ENCODE assay signal across 18 mouse cellular contexts in the genomic region with DNA sequence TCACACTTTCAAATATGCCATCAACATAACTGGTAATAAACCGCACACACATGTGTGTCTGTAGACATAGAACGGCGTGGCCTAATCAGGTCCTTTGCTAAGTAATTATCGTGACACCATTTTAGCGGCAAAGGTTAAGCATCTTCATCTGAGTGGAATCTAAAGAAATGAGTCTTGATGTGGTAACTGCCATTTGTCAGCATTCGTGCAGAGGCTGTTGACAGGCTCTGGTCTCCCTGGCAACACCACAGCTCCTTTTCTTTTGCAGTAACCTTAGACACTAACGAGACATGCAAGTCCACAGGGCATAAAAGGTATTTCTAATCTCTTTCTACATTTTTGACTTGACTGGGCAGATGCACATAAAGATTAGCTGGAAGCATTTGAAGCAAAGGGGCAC.
A peak's percentile ranks its signal among the peaks of the same experiment; 100 is the strongest.
DNase-seq lines count a peak whose midpoint lies in the region; ATAC-seq lines count a peak whose summit lies in the region.
"Had no signal": no experiment of that assay in that cellular context is flagged by ENCODE, and none has a peak within 500 bp of the region (broad histone marks: within the 10 kb centered on the region; RNA-seq: fewer than 3 reads in every experiment).

No protein-coding gene starts in this region.

- no peak overlapping the region for H3K9ac ChIP-seq in forebrain, embryonic 11.5 days (ENCODE audit: low read length)
- no peak overlapping the region for H3K9ac ChIP-seq in hindbrain, embryonic 13.5 days
- H3K9ac ChIP-seq in midbrain, embryonic 14.5 days (replicated peaks; ENCODE audit: low read length): no peak overlapping the region
- H3K9ac ChIP-seq: embryonic facial prominence, embryonic 15.5 days; liver, postnatal 0 days; stomach, embryonic 15.5 days had no signal

- no peaks in the 10 kb centered on the region for H3K36me3 ChIP-seq in forebrain, embryonic 11.5 days (ENCODE audit: control insufficient read depth, insufficient read depth, low read length)
- no peaks in the 10 kb centered on the region for H3K36me3 ChIP-seq in hindbrain, embryonic 13.5 days
- no peaks in the 10 kb centered on the region for H3K36me3 ChIP-seq in midbrain, embryonic 14.5 days (ENCODE audit: control insufficient read depth, insufficient read depth, low read length)
- H3K36me3 ChIP-seq: embryonic facial prominence, embryonic 15.5 days; stomach, embryonic 15.5 days had no signal

- H3K4me3 ChIP-seq in forebrain, embryonic 11.5 days (ENCODE audit: low read depth, low read length): no peak overlapping the region
- H3K4me3 ChIP-seq in hindbrain, embryonic 13.5 days: no peak overlapping the region
- H3K4me3 ChIP-seq in midbrain, embryonic 14.5 days (replicated peaks; ENCODE audit: low read depth, low read length): no peak overlapping the region
- H3K4me3 ChIP-seq: embryonic facial prominence, embryonic 15.5 days; heart, adult 2 months; stomach, embryonic 15.5 days had no signal

- H3K27ac ChIP-seq in forebrain, embryonic 11.5 days (ENCODE audit: low read depth, low read length): no peak overlapping the region
- peak overlapping the region; percentile 40 for H3K27ac ChIP-seq in hindbrain, embryonic 13.5 days
- peak overlapping the region; percentile 65 for H3K27ac ChIP-seq in midbrain, embryonic 14.5 days (replicated peaks; ENCODE audit: low read depth, low read length)
- H3K27ac ChIP-seq: embryonic facial prominence, embryonic 15.5 days; heart, adult 2 months; macrophage; stomach, embryonic 15.5 days had no signal

- H3K9me3 ChIP-seq in forebrain, embryonic 11.5 days (ENCODE audit: control insufficient read depth, low read length): no peaks in the 10 kb centered on the region
- no peaks in the 10 kb centered on the region for H3K9me3 ChIP-seq in hindbrain, embryonic 13.5 days
- no peaks in the 10 kb centered on the region for H3K9me3 ChIP-seq in midbrain, embryonic 14.5 days (ENCODE audit: control insufficient read depth, low read length)
- H3K9me3 ChIP-seq: embryonic facial prominence, embryonic 15.5 days; stomach, embryonic 15.5 days had no signal

- H3K4me1 ChIP-seq in forebrain, embryonic 11.5 days (replicated peaks; ENCODE audit: control insufficient read depth, insufficient read depth, low read length): 0 out of 2 replicates have a peak, but pooled peaks cover 3% of the 10 kb centered on the region
- peaks cover 23% of the 10 kb centered on the region for H3K4me1 ChIP-seq in hindbrain, embryonic 13.5 days (replicated peaks)
- H3K4me1 ChIP-seq in midbrain, embryonic 14.5 days (ENCODE audit: control insufficient read depth, insufficient read depth, low read length): peaks cover 30% of the 10 kb centered on the region
- H3K4me1 ChIP-seq: embryonic facial prominence, embryonic 15.5 days; stomach, embryonic 15.5 days had no signal

- H3K27me3 ChIP-seq in forebrain, embryonic 11.5 days (ENCODE audit: control insufficient read depth, insufficient read depth, low read length): no peaks in the 10 kb centered on the region
- no peaks in the 10 kb centered on the region for H3K27me3 ChIP-seq in hindbrain, embryonic 13.5 days
- H3K27me3 ChIP-seq in midbrain, embryonic 14.5 days (ENCODE audit: control insufficient read depth, insufficient read depth, low read length): no peaks in the 10 kb centered on the region
- H3K27me3 ChIP-seq: CH12.LX; embryonic facial prominence, embryonic 15.5 days; stomach, embryonic 15.5 days had no signal

- no peak for ATAC-seq in forebrain, embryonic 11.5 days (replicated peaks; ENCODE audit: low FRiP score)
- ATAC-seq in hindbrain, embryonic 13.5 days (ENCODE audit: low FRiP score): no peak
- no peak; the same call in 1 of the 2 replicates for ATAC-seq in midbrain, embryonic 14.5 days (ENCODE audit: low FRiP score, low TSS enrichment)
- ATAC-seq: intestine, embryonic 16.5 days; liver, postnatal 0 days had no signal

- 36% methylated on average over 7 of the region's 7 CpGs for WGBS in forebrain, embryonic 11.5 days
- 27% methylated on average over 7 of the region's 7 CpGs for WGBS in hindbrain, embryonic 13.5 days
- 18% methylated on average over 7 of the region's 7 CpGs for WGBS in midbrain, embryonic 14.5 days

- DNase-seq in embryo, embryonic 10.5 days (ENCODE audit: low spot score): peak; percentile 51
- peak; percentile 52 for DNase-seq in forebrain, embryonic 11.5 days (ENCODE audit: low spot score)
- DNase-seq in midbrain, embryonic 14.5 days: peak; percentile 68
- no peak for DNase-seq in lung, adult 18-20 months
- no peak for DNase-seq in thymus, adult 18-20 months
- no peak for DNase-seq in kidney, postnatal 36 days
- DNase-seq in left cerebral cortex, adult 8-10 months (ENCODE audit: low spot score in 2 of 2): no peak
- DNase-seq: cerebellum, adult 11-12 months; heart, adult 2 months; kidney, postnatal 25 days; liver, postnatal 0 days; thymus, postnatal 36 days had no signal

- H3K4me2 ChIP-seq in forebrain, embryonic 11.5 days (ENCODE audit: low read depth, low read length, severe bottlenecking): no peak overlapping the region
- H3K4me2 ChIP-seq in hindbrain, embryonic 13.5 days: no peak overlapping the region
- no peak overlapping the region for H3K4me2 ChIP-seq in midbrain, embryonic 14.5 days (ENCODE audit: low read length)
- H3K4me2 ChIP-seq: embryonic facial prominence, embryonic 15.5 days; stomach, embryonic 15.5 days had no signal

Comparison
In these comparisons a context has a peak if more than half of its experiments do, and no peak if none do; other contexts are left out.
1. DNase-seq: peak in embryo, embryonic 10.5 days (single experiment), forebrain, embryonic 11.5 days (single experiment) and midbrain, embryonic 14.5 days (single experiment); none in lung, adult 18-20 months (0 of 2), thymus, adult 18-20 months (0 of 2), kidney, postnatal 36 days (0 of 2) and left cerebral cortex, adult 8-10 months (0 of 2).